Mouse (Mus musculus) heart, embryonic 14.5 days (tissue): Measurements from ENCODE around the gene Ddb2. TPM values are rescaled to one million over a fixed set of nuclear protein-coding genes. Genes with fewer than 3 reads are reported as not detected.

Experiments used
- ATAC-seq: fragments of 200-750 bp; cut with Nextera tagmentation; 2 replicates; pipeline ENCODE4 v1.8.0; 2017; ENCODE audit warnings: low read depth, moderate TSS enrichment; ENCODE audit not compliant: insufficient number of reproducible peaks, insufficient read depth, low FRiP score
- H3K27ac ChIP-seq, 2 experiments: fragments of 200-500 bp in 1 of 2; fragments of 300-500 bp in 1 of 2; sonication (generic) in 1 of 2; replicated peaks in 1 of 2; 2 replicates each; pipeline ENCODE4 v1.5.1; 2012 to 2014; ENCODE audit warnings: low read depth in 2 of 2, low read length in 2 of 2, control low read depth in 1 of 2, mild to moderate bottlenecking in 1 of 2, mixed read lengths in 1 of 2; ENCODE audit not compliant: control insufficient read depth in 1 of 2, insufficient read depth in 1 of 2
- H3K27me3 ChIP-seq: fragments of 300-500 bp; sonication (generic); 2 replicates; pipeline ENCODE4 v1.6.1; 2014; ENCODE audit warnings: mild to moderate bottlenecking, low read length, control low read depth; ENCODE audit not compliant: control insufficient read depth, insufficient read depth
- H3K36me3 ChIP-seq: fragments of 300-500 bp; sonication (generic); 2 replicates; pipeline ENCODE4 v1.6.1; 2014; ENCODE audit warnings: mild to moderate bottlenecking, control low read depth, low read length, mixed read lengths; ENCODE audit not compliant: control insufficient read depth, insufficient read depth
- H3K4me1 ChIP-seq, 2 experiments: fragments of 200-500 bp in 1 of 2; fragments of 300-500 bp in 1 of 2; sonication (generic) in 1 of 2; 2 replicates each; pipeline ENCODE4 v1.6.1; 2012 to 2014; ENCODE audit warnings: low read length in 2 of 2, control low read depth in 1 of 2, mixed read lengths in 1 of 2; ENCODE audit not compliant: control insufficient read depth in 2 of 2, insufficient read depth in 2 of 2
- H3K4me2 ChIP-seq: fragments of 300-500 bp; sonication (generic); 2 replicates; pipeline ENCODE4 v1.6.1; 2014; ENCODE audit warnings: mild to moderate bottlenecking, low read length
- H3K4me3 ChIP-seq, 2 experiments: fragments of 200-500 bp in 1 of 2; fragments of 300-500 bp in 1 of 2; sonication (generic) in 1 of 2; 2 replicates each; pipeline ENCODE4 v1.5.1; 2012 to 2014; ENCODE audit warnings: low read length in 2 of 2, mild to moderate bottlenecking in 2 of 2, control low read depth in 1 of 2, low read depth in 1 of 2, moderate library complexity in 1 of 2; ENCODE audit not compliant: control insufficient read depth in 1 of 2, insufficient read depth in 1 of 2
- H3K9ac ChIP-seq: fragments of 300-500 bp; sonication (generic); 2 replicates; pipeline ENCODE4 v1.6.1; 2014; ENCODE audit warnings: mild to moderate bottlenecking, low read length
- H3K9me3 ChIP-seq: fragments of 300-500 bp; sonication (generic); 2 replicates; pipeline ENCODE4 v1.6.1; 2016; ENCODE audit warnings: low read length, control low read depth; ENCODE audit not compliant: control insufficient read depth
- WGBS: fragments of 180-500 bp; shearing (Covaris S2); extraction: QIAGEN DNeasy Blood & Tissue Kit; methylation state at CpG from one replicate; pipeline ENCODE4 v1.1.7; 2014; 5-methylcytosine and 5-hydroxymethylcytosine counted together
- polyA plus RNA-seq: library from polyadenylated mRNA; unstranded; fragments of >200 nt; fragmentation: Nextera tagmentation; extraction: Ambion mirVana; gene quantifications from 2 replicates; pipeline ENCODE4 v1.2.1, GENCODE M21; 2014

Ddb2 gene
- polyA plus RNA-seq, 1 experiment from 2014 or later: 8.3 TPM

DNA sequence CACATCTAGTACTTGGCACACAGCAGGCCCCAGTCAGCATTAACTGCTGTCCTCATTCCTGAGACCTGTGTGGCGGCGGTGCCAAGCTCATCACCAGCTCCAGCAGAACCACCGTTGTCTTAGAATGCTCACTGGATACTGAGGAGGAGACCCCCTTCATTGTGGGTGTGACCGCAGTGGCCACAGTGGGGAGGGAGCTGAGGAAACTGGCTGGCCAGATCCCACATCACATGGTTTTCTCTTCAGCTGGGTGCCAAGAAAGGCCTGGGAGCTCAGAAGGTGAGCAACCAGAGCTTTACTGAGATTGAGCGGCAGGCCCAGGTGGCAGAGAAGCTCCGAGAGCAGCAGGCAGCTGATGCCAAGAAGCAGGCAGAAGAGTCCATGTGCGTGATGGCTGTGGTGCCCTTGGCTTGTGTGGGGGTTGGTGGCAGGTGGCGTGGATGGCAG lies 32.9 kb upstream of the Ddb2 start:
- Histone ChIP-seq H3K9me3 (no peaks in the 10 kb centered on the region), H3K4me2 (no peak overlapping the region), H3K27ac (no peak overlapping the region), H3K4me3 (no peak overlapping the region), H3K36me3 (peaks cover 86% of the 10 kb centered on the region), H3K4me1 (peaks cover 3 to 9% of the 10 kb centered on the region in 2 experiments), H3K27me3 (no peaks in the 10 kb centered on the region), H3K9ac (no peak overlapping the region)
- WGBS: 91% methylated on average over 8 of the region's 8 CpGs
- ATAC-seq: no peak

DNA sequence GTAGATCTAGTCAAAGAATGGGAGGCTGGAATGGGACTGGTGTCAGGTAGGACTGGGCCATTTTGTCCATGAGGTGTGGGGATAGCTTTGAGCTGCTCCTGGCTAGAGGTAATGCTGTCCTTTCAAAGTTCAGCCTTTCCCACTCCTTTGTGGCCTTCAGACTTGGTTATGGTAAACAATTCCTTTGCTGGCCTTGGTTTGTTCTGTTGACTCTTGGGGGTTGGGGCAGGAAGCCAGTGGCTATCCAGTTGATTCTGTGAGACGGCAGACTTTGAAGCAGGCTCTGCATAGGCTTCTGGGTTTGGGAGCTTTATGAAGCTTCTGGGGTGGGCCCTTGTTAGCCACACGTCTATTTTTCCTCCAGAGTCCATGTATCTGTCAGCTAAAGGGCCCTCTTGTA lies 31.9 kb upstream of the Ddb2 start:
- no peaks in the 10 kb centered on the region for H3K9me3 ChIP-seq
- peaks cover 6 to 15% of the 10 kb centered on the region in 2 experiments for H3K4me1 ChIP-seq
- no peak overlapping the region for H3K4me3 ChIP-seq
- no peak overlapping the region for H3K27ac ChIP-seq
- peaks cover 83% of the 10 kb centered on the region for H3K36me3 ChIP-seq
- no peak overlapping the region for H3K9ac ChIP-seq
- WGBS: 88% methylated on average over 2 of the region's 2 CpGs
- H3K27me3 ChIP-seq: no peaks in the 10 kb centered on the region
- no peak overlapping the region for H3K4me2 ChIP-seq
- ATAC-seq: no peak

- 96% methylated on average over 3 of the region's 3 CpGs for WGBS
- H3K4me3 ChIP-seq: no peak overlapping the region
- H3K4me1 ChIP-seq: peaks cover 6 to 15% of the 10 kb centered on the region in 2 experiments
- peaks cover 83% of the 10 kb centered on the region for H3K36me3 ChIP-seq
- H3K27ac ChIP-seq: no peak overlapping the region
- no peaks in the 10 kb centered on the region for H3K9me3 ChIP-seq
- H3K9ac ChIP-seq: no peak overlapping the region
- H3K27me3 ChIP-seq: no peaks in the 10 kb centered on the region
- no peak for ATAC-seq
- H3K4me2 ChIP-seq: no peak overlapping the region
Observed at GRCm38 (mm10) chr2:91268042-91268441, 31.3 kb upstream of the Ddb2 start.

DNA sequence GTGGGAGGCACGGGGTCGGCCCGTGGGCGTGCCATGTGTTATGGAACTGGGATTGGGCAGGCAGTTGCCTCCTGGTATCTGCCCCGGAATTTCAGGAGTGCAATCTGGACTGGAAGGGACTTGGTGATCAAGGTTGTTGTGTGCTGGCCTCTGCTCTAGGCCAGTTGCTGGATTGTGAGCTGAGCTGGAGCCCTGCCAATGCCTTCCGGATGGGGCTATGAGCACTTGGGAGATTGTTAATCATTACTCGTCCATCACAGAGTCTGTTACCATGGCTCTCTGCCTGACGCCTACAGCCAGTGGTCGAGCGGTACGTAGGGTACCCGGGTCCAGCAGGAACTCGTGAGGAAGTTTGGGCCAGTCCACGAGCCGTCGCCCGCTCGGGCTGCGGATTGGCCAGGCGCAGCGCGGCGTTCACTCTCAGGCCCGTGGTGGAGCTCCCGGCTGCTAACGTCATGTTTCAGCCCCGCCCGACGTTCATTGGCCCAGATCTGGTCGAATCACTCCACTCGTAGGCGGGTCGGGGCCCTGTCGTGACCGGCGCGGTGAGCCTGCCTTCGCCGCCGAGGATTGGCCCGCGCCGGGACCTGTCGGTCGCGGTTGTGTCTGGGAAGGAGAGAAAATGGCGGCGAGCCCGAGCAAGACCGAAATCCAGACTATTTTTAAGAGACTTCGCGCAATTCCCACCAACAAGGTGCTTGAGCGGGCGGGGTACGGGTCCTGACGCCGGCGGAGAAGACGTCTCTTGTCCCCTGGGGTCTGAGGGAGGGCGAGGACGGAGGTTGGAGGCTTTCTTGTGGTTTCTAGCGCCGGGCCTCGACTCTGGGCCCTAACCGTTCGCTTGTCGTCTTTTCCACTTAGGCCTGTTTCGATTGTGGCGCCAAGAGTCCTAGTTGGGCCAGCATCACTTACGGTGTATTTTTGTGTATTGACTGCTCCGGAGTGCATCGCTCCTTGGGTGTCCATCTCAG lies 28.2 kb upstream of the Ddb2 start, which contains the start of gene Arfgap2:
Gene Arfgap2 (plus strand): TSS at position 264 of the 971 bp plus-strand sequence.
- Histone ChIP-seq H3K27ac (peak within 1 kb of the TSS; percentile 95 to 96), H3K27me3 (no peaks in the 10 kb centered on the region), H3K36me3 (peaks cover 79% of the 10 kb centered on the region), H3K9ac (peak within 1 kb of the TSS; percentile 94), H3K9me3 (no peaks in the 10 kb centered on the region), H3K4me1 (peaks cover 7 to 15% of the 10 kb centered on the region in 2 experiments), H3K4me2 (peak within 1 kb of the TSS; percentile 90), H3K4me3 (peak within 1 kb of the TSS; percentile 90)
- peak; percentile 98 for ATAC-seq
- WGBS: 1% methylated on average over 72 of the region's 72 CpGs

DNA sequence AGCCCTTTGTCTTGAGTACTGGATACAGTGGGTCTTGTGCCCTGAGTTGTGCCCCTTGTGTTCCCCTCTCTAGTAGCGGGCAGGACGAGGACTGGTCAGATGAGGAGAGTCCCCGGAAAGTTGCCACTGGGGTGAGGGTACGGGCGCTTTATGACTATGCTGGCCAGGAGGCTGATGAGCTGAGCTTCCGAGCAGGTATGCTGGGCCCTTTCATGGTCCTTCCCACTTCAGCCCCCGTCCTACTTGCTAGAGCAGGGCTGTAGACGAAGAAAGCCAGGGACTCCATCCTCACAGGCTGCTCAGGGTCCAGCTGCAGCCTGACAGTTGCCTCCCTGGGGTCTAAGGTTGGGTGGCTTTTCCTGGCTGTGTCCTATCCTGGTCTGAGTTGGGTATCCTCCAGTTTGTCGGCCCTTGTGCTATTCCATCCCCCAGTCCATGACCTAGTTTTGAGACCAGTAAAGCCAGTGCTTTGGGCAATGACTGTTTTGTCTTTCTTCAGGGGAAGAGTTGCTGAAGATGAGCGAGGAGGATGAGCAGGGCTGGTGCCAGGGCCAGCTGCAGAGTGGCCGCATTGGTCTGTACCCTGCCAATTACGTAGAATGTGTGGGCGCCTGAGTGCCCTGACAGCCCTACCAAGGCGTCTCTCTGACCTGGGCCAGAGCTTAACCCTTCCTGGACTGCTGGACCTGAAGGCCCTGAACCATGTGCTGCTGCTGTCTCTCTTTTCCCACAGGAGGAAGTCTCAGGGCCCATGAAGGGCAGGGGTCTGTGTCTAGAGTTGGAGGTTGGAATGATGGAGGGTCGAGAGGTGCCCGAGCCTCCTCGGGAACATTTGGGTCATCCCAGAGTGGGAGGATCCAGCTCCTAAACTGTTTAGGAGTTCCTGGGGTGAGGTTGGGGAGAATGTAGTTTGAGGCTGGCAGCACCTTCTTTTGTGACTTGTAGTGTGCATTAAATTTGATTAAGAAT lies 27.2 kb upstream of the Ddb2 start:
- peak overlapping the region; percentile 89 to 95 for H3K27ac ChIP-seq
- peak overlapping the region in 1 of 2 experiments; percentile 90; a peak in 2 of 4 replicates for H3K4me3 ChIP-seq
- ATAC-seq: no peak
- H3K4me1 ChIP-seq: peaks cover 15 to 21% of the 10 kb centered on the region in 2 experiments
- no peaks in the 10 kb centered on the region for H3K9me3 ChIP-seq
- H3K4me2 ChIP-seq: peak overlapping the region; percentile 90
- no peaks in the 10 kb centered on the region for H3K27me3 ChIP-seq
- H3K9ac ChIP-seq: peak overlapping the region; percentile 78
- peaks cover 69% of the 10 kb centered on the region for H3K36me3 ChIP-seq
- WGBS: 88% methylated on average over 17 of the region's 17 CpGs

- Histone ChIP-seq H3K27me3 (peaks cover 4% of the 10 kb centered on the region), H3K4me3 (no peak overlapping the region), H3K36me3 (peaks cover 39% of the 10 kb centered on the region), H3K4me2 (peak overlapping the region; percentile 24; the same call in 1 of the 2 replicates), H3K9me3 (no peaks in the 10 kb centered on the region), H3K4me1 (peaks cover 26 to 33% of the 10 kb centered on the region in 2 experiments), H3K27ac (peak overlapping the region; percentile 35 to 72; a peak in 3 of 4 replicates), H3K9ac (peak overlapping the region; percentile 36; the same call in 1 of the 2 replicates)
- WGBS: 48% methylated on average over 1 of the region's 1 CpGs
- ATAC-seq: no peak
Observed at GRCm38 (mm10) chr2:91259493-91259892, 22.7 kb upstream of the Ddb2 start.

DNA sequence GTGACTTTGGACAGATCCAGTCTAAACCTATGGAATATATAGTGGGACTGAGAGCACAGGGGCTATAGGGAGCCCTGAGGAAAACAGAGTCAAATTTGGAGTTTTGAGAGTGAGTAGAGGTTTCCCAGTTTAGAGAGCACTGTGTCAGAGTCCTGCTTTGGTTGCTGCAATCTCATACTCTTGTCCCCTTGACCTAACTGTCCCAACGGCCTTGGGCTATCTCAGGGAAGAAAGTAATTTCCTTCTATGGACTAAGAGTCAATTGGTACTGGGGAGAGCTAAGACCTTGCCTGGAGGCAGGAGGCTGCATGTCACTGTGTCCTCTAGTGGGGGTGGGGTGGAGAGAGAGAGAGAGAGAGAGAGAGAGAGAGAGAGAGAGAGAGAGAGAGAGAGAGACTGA lies 22.0 kb upstream of the Ddb2 start:
- H3K4me1 ChIP-seq: peaks cover 25 to 28% of the 10 kb centered on the region in 2 experiments
- peaks cover 33% of the 10 kb centered on the region for H3K36me3 ChIP-seq
- peaks cover 10% of the 10 kb centered on the region for H3K27me3 ChIP-seq
- H3K9ac ChIP-seq: peak overlapping the region; percentile 17; the same call in 1 of the 2 replicates
- H3K9me3 ChIP-seq: no peaks in the 10 kb centered on the region
- no peak for ATAC-seq
- 30% methylated on average over 1 of the region's 1 CpGs for WGBS
- H3K4me3 ChIP-seq: no peak overlapping the region
- peak overlapping the region; percentile 75; the same call in 1 of the 2 replicates for H3K4me2 ChIP-seq
- no peak overlapping the region for H3K27ac ChIP-seq
